Mouse (Mus musculus): ENCODE measurements at regions not wholly inside any gene's neighbourhood (a gene's known extent, or its start where the extent isn't known, plus 50 kb on each side); places are given as distances from the start of the nearest gene placed in this dataset.

- no peak for DNase-seq
Measured at GRCm38 (mm10) chr1:90353325-90353724, 149.5 kb downstream of the Ackr3 start.

- no peak for DNase-seq
Measured at GRCm38 (mm10) chr1:90356567-90356966, 152.8 kb downstream of the Ackr3 start.

GRCm38 (mm10) chr1:90357391-90357790 is 153.6 kb downstream of the Ackr3 start:
- no peak for DNase-seq

- DNase-seq: no peak
Measured at GRCm38 (mm10) chr1:90358971-90359370, 155.2 kb downstream of the Ackr3 start.

GRCm38 (mm10) chr1:90360065-90360464 is 156.3 kb downstream of the Ackr3 start:
- no peak for DNase-seq

- DNase-seq: no peak
Measured at GRCm38 (mm10) chr1:90364444-90364843, 160.7 kb downstream of the Ackr3 start.

- DNase-seq: no peak
Measured at GRCm38 (mm10) chr1:90368581-90368980, 164.8 kb downstream of the Ackr3 start.

GRCm38 (mm10) chr1:90369287-90369686 is 165.5 kb downstream of the Ackr3 start:
- no peak for DNase-seq

- DNase-seq: no peak
Measured at GRCm38 (mm10) chr1:90370766-90371165, 167.0 kb downstream of the Ackr3 start.

GRCm38 (mm10) chr1:90373001-90373400 is 169.2 kb downstream of the Ackr3 start:
- no peak for DNase-seq

- no peak for DNase-seq
Measured at GRCm38 (mm10) chr1:90374517-90374916, 170.7 kb downstream of the Ackr3 start.

GRCm38 (mm10) chr1:90380034-90380705 is 176.4 kb downstream of the Ackr3 start:
- no peak for DNase-seq

- no peak for DNase-seq
Measured at GRCm38 (mm10) chr1:90382941-90383470, 179.2 kb downstream of the Ackr3 start.

GRCm38 (mm10) chr1:90385024-90385423 is 181.2 kb downstream of the Ackr3 start:
- DNase-seq: no peak

- no peak for DNase-seq
Measured at GRCm38 (mm10) chr1:90386792-90387191, 183.0 kb downstream of the Ackr3 start.

GRCm38 (mm10) chr1:90390422-90390821 is 186.6 kb downstream of the Ackr3 start:
- DNase-seq: no peak

GRCm38 (mm10) chr1:90393861-90394260 is 190.1 kb downstream of the Ackr3 start:
- DNase-seq: no peak

GRCm38 (mm10) chr1:90395331-90396016 is 191.7 kb downstream of the Ackr3 start:
- DNase-seq: no peak

GRCm38 (mm10) chr1:90396660-90397059 is 192.9 kb downstream of the Ackr3 start:
- DNase-seq: no peak

- DNase-seq: no peak
Measured at GRCm38 (mm10) chr1:90397355-90397754, 193.6 kb downstream of the Ackr3 start.

GRCm38 (mm10) chr1:90398396-90398975 is 194.7 kb downstream of the Ackr3 start:
- no peak for DNase-seq

- no peak for DNase-seq
Measured at GRCm38 (mm10) chr1:90403057-90403456, 199.3 kb downstream of the Ackr3 start.

- DNase-seq: no peak
Measured at GRCm38 (mm10) chr1:90404717-90405487, 197.9 kb upstream of the Cops8 start.

All from right cerebral cortex, postnatal 14 days (tissue).